Mouse (Mus musculus) kidney, postnatal 36 days (tissue): ENCODE results near the gene Olfr441.
A peak's percentile ranks its signal among the peaks of the same experiment; 100 is the strongest.
"Not testable (repeated sequence)": the region's sequence is repeated elsewhere in the genome, so short reads cannot be mapped to it uniquely, and the experiment has no call there.

ENCODE experiments used
- DNase-seq, 2 experiments: peaks; one replicate each; pipeline ENCODE4 v3.0.0; 2021 to 2022; ENCODE audit warnings: mixed read lengths in 2 of 2

Olfr441 gene

DNA sequence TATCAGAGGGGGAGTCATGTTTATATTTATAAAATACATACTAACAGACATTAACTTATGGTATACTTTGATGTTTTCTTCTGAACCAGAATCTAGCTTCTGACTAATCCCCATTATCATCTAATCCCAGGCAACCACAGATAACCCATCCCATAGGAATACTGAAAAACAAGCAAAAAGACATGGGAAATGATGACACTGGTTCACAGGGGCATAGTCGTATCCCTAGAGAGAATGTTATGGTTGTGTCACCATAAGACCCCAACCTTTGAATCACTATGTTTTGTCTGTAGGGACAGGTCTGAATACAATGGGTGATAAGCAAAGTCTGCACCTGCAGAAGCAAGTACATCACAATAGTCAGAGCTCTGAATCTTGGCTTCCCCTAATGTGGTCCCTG, at the start of gene Olfr441:
TSS of gene Olfr441 (plus strand) at position 301 of the 400 bp plus-strand sequence.
- not testable (repeated sequence) for DNase-seq

DNA sequence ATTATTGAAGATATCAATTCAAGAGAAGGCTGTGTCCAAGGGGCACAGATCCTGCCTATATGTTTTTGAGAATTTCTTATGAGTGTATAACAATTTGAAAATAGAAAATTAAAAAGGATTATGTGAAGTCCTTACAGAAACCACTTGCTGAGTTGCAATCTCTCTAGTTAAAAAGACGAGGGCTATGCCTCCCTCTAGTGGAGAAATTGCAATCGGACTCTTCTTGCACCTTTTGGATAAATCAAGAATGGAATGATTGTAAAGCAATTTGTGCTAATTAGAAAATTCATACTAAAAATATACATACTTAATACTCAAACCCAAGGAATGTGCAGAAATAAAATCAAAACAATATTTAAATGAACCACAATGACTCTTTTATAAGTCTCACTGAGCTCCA, 27.4 kb upstream of the Olfr441 start:
- peak; percentile 4 to 23 for DNase-seq

DNA sequence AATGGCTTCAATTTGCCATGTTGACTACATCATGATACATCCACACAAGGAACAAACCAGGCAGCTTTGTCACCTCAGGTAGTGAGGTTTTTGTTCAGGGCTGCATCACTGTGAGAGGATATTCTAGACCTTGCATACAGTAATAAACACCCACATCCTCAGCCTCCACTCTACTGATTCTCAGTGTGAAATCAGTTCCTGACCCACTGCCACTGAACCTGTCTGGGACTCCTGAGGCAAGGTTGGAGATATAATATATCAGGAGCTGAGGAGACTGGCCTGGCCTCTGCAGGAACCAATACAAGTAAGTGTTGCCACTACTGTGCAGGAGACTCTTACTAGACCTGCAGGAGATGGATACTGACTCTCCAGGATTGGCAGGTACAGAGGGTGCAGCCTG, 24.8 kb upstream of the Olfr441 start:
- not testable (repeated sequence) for DNase-seq

DNA sequence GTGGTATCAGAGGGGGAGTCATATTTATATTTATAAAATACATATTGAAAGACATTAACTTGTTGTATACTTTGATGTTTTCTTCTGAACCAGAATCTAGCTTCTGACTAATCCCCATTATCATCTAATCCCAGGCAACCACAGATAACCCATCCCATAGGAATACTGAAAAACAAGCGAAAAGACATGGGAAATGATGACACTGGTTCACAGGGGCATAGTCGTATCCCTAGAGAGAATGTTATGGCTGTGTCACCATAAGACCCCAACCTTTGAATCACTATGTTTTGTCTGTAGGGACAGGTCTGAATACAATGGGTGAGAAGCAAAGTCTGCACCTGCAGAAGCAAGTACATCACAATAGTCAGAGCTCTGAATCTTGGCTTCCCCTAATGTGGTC, 40.1 kb downstream of the Olfr441 start, which contains the start of gene Olfr237-ps1:
TSS of gene Olfr237-ps1 (plus strand) at position 301 of the 400 bp plus-strand sequence.
- not testable (repeated sequence) for DNase-seq

DNA sequence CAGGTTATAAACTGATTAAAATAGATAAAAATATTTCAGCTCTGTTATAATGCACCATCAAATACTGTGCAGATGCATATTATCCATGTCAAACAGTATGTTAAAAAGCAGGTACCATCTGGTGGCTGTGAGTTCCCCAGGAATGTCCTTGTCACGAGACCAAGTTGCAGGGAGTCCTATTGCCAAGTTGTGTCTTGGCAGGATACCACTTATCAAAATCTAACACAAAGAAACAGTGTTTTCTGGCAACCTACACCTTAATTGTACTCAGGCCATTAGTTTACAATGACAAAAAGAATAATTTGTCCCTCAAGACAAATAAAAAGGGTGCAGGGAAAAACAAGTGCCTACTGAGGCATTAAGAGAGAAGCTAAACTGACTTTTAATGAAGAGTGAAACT, 53.3 kb downstream of the Olfr441 start:
- no peak for DNase-seq

DNA sequence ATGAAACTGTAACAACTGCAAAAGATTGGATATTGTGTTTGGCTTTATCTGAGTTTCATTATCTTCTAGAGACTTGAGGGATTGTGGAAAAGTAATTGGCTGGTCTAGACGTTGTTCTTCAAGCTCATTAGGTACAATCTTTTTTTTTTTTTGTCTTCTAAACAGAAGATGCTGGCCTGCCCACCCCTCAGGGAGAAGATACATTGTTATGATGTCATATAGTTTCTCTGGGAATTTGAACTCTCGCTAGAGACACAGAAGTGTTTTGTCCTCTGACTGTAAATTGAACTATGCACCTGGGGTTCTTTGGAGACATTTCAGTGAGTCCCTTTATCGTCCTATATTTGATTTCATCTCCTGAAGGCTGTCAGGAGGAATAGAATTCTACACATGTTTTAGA, 56.8 kb downstream of the Olfr441 start, which contains the start of gene Olfr437:
TSS of gene Olfr437 (plus strand) at position 301 of the 400 bp plus-strand sequence.
- DNase-seq = no peak

DNA sequence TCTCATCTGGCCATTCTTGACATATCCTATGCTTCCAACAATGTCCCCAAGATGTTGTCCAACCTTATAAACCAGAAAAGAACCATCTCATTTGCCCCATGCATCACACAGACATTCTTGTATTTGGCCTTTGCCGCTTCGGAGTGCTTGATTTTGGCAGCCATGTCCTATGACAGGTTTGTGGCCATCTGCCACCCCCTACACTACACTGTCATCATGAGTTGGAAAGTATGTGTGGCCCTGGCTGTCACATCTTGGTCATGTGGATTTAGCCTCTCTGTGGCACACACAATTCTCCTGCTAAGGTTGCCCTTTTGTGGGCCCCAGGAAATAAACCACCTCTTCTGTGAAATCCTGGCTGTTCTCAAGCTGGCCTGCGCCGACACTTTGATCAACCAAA, 61.1 kb downstream of the Olfr441 start:
- no peak for DNase-seq
